Mouse (Mus musculus): ENCODE data around the gene Chpf.

Chpf gene

GRCm38 (mm10) chr1:75458025-75458788 lies 20.9 kb downstream of the Chpf start:
- DNase-seq, result peak; percentile 37 to 65

- DNase-seq, result no peak
Measured at GRCm38 (mm10) chr1:75457710-75458024, 21.4 kb downstream of the Chpf start.

- no peak for DNase-seq
Measured at GRCm38 (mm10) chr1:75456746-75457564, 22.2 kb downstream of the Chpf start.

- DNase-seq, result no peak
Measured at GRCm38 (mm10) chr1:75455948-75456347, 23.2 kb downstream of the Chpf start.

GRCm38 (mm10) chr1:75455433-75455832 lies 23.7 kb downstream of the Chpf start:
- DNase-seq, result no peak

GRCm38 (mm10) chr1:75451900-75452299 lies 27.2 kb downstream of the Chpf start:
- DNase-seq, result no peak

GRCm38 (mm10) chr1:75450314-75451005 lies 28.6 kb downstream of the Chpf start, which contains the start of gene Asic4:
TSS of gene Asic4 (plus strand) at chr1:75450436.
- no peak for DNase-seq

- no peak for DNase-seq
Measured at GRCm38 (mm10) chr1:75449377-75450135, 29.6 kb downstream of the Chpf start.

- no peak for DNase-seq
Measured at GRCm38 (mm10) chr1:75448937-75449336, 30.2 kb downstream of the Chpf start.

- no peak for DNase-seq
Measured at GRCm38 (mm10) chr1:75448052-75448431, 31.1 kb downstream of the Chpf start.

- no peak for DNase-seq
Measured at GRCm38 (mm10) chr1:75447265-75448051, 31.6 kb downstream of the Chpf start.

- no peak for DNase-seq
Measured at GRCm38 (mm10) chr1:75446656-75447055, 32.5 kb downstream of the Chpf start.

GRCm38 (mm10) chr1:75445751-75446611 lies 33.1 kb downstream of the Chpf start:
- peak; percentile 72 to 80 for DNase-seq

- DNase-seq, result no peak
Measured at GRCm38 (mm10) chr1:75445141-75445701, 33.9 kb downstream of the Chpf start.

GRCm38 (mm10) chr1:75444208-75444607 lies 34.9 kb downstream of the Chpf start:
- DNase-seq, result no peak

- no peak for DNase-seq
Measured at GRCm38 (mm10) chr1:75443247-75444024, 35.7 kb downstream of the Chpf start.

GRCm38 (mm10) chr1:75442811-75443210 lies 36.3 kb downstream of the Chpf start:
- no peak for DNase-seq

- DNase-seq, result no peak
Measured at GRCm38 (mm10) chr1:75442171-75442570, 36.9 kb downstream of the Chpf start.

GRCm38 (mm10) chr1:75441471-75441996 lies 37.6 kb downstream of the Chpf start:
- DNase-seq, result no peak
